Mouse (Mus musculus) CH12.LX (cell line): ENCODE measurements at regions not wholly inside any gene's neighbourhood (a gene's known extent, or its start where the extent isn't known, plus 50 kb on each side); places are given as distances from the start of the nearest gene placed in this dataset.

Source experiments
- DNase-seq: peaks from one replicate; pipeline ENCODE4 v3.0.0-alpha.2; 2013; ENCODE audit errors: extremely low read depth
- H3K27ac ChIP-seq: 2 replicates; pipeline ENCODE4 v1.5.1; 2012; ENCODE audit warnings: low read depth, mild to moderate bottlenecking, control low read depth, moderate library complexity; ENCODE audit not compliant: insufficient read depth
- H3K27me3 ChIP-seq: replicated peaks from 2 replicates; pipeline ENCODE3; 2012; ENCODE audit warnings: inconsistent platforms
- H3K36me3 ChIP-seq, 2 experiments: replicated peaks in 1 of 2; 2 replicates each; pipeline versions ENCODE3 to v1.6.1; 2012; ENCODE audit warnings: inconsistent platforms in 1 of 2, low read length in 1 of 2, mild to moderate bottlenecking in 1 of 2, mixed read lengths in 1 of 2, moderate library complexity in 1 of 2; ENCODE audit not compliant: control insufficient read depth in 1 of 2, insufficient read depth in 1 of 2
- H3K4me1 ChIP-seq, 2 experiments: 2 replicates each; pipeline ENCODE4 v1.6.1; 2012; ENCODE audit warnings: inconsistent platforms in 1 of 2, moderate library complexity in 1 of 2; ENCODE audit not compliant: insufficient read depth in 2 of 2, control insufficient read depth in 1 of 2
- H3K4me2 ChIP-seq: 2 replicates; pipeline ENCODE4 v1.6.1; 2012; ENCODE audit warnings: low read depth, mild to moderate bottlenecking, control low read depth; ENCODE audit not compliant: poor library complexity, insufficient read depth, severe bottlenecking
- H3K4me3 ChIP-seq, 3 experiments: fragments of 150-350 bp in 1 of 3; sonication (generic) in 1 of 3; replicated peaks in 1 of 3; 2 replicates each; pipeline versions ENCODE3 to v1.5.1; 2011 to 2012; ENCODE audit warnings: low read depth in 2 of 3, low read length in 2 of 3, mild to moderate bottlenecking in 2 of 3, moderate library complexity in 2 of 3, control low read depth in 1 of 3, improper control_type of control experiment in 1 of 3, inconsistent platforms in 1 of 3, mixed read lengths in 1 of 3; ENCODE audit not compliant: poor library complexity in 1 of 3
- H3K79me2 ChIP-seq: replicated peaks from 2 replicates; pipeline ENCODE4 v1.6.1; 2012; ENCODE audit warnings: mild to moderate bottlenecking, moderate library complexity; ENCODE audit not compliant: control insufficient read depth, poor library complexity, insufficient read depth, severe bottlenecking; ENCODE audit errors: extremely low read depth
- H3K9ac ChIP-seq: 2 replicates; pipeline ENCODE4 v1.6.1; 2012; ENCODE audit warnings: low read depth, mild to moderate bottlenecking, control low read depth, moderate library complexity; ENCODE audit not compliant: insufficient read depth
- H3K9me3 ChIP-seq: replicated peaks from 2 replicates; pipeline ENCODE3; 2012; ENCODE audit warnings: low read length, inconsistent platforms, mixed read lengths
- BHLHE40 ChIP-seq: IDR thresholded peaks from 2 replicates; pipeline ENCODE4 v1.6.1; 2011; ENCODE audit warnings: mild to moderate bottlenecking, low read depth, low read length, improper control_type of control experiment
- CHD1 ChIP-seq: IDR thresholded peaks from 2 replicates; pipeline ENCODE4 v1.6.1; 2012; ENCODE audit warnings: low read depth, low read length, improper control_type of control experiment, inconsistent platforms
- CTCF ChIP-seq, 2 experiments: IDR thresholded peaks in 1 of 2; conservative IDR thresholded peaks in 1 of 2; 2 replicates each; pipeline ENCODE4 v1.5.1; 2011 to 2012; ENCODE audit warnings: low read depth in 2 of 2, low read length in 2 of 2, improper control_type of control experiment in 1 of 2, inconsistent platforms in 1 of 2, mild to moderate bottlenecking in 1 of 2, moderate library complexity in 1 of 2
- ETS1 ChIP-seq: conservative IDR thresholded peaks from 2 replicates; pipeline ENCODE4 v1.6.1; 2012; ENCODE audit warnings: low read depth, mild to moderate bottlenecking, inconsistent platforms, low read length, improper control_type of control experiment, moderate library complexity
- GABPA ChIP-seq: IDR thresholded peaks from 2 replicates; pipeline ENCODE4 v1.6.1; 2012; ENCODE audit warnings: low read depth, low read length, improper control_type of control experiment, inconsistent platforms; ENCODE audit not compliant: insufficient replicate concordance
- HCFC1 ChIP-seq: IDR thresholded peaks from 2 replicates; pipeline ENCODE4 v1.6.1; 2012; ENCODE audit warnings: low read depth, mild to moderate bottlenecking, inconsistent platforms, low read length, improper control_type of control experiment
- IRF4 ChIP-seq: IDR thresholded peaks from 2 replicates; pipeline ENCODE4 v1.6.1; 2014; ENCODE audit warnings: low read depth, mild to moderate bottlenecking, inconsistent platforms, low read length, improper control_type of control experiment
- JUN ChIP-seq: IDR thresholded peaks from 2 replicates; pipeline ENCODE4 v1.6.1; 2011; ENCODE audit warnings: low read depth, mild to moderate bottlenecking, low read length, improper control_type of control experiment, moderate library complexity; ENCODE audit not compliant: insufficient read depth
- JUND ChIP-seq: conservative IDR thresholded peaks from 2 replicates; pipeline ENCODE4 v1.6.1; 2011; ENCODE audit warnings: low read depth, low read length, improper control_type of control experiment
- KAT2A ChIP-seq: IDR thresholded peaks from 2 replicates; pipeline ENCODE4 v1.6.1; 2012; ENCODE audit warnings: low read length, improper control_type of control experiment, inconsistent platforms; ENCODE audit not compliant: insufficient replicate concordance
- MAFK ChIP-seq: IDR thresholded peaks from 2 replicates; pipeline ENCODE4 v1.6.1; 2011; ENCODE audit warnings: low read length, improper control_type of control experiment; ENCODE audit not compliant: insufficient replicate concordance
- MAX ChIP-seq: IDR thresholded peaks from 2 replicates; pipeline ENCODE4 v1.6.1; 2011; ENCODE audit warnings: low read length, improper control_type of control experiment
- MAZ ChIP-seq: IDR thresholded peaks from 2 replicates; pipeline ENCODE4 v1.6.1; 2012; ENCODE audit warnings: low read depth, mild to moderate bottlenecking, inconsistent platforms, low read length, improper control_type of control experiment, moderate library complexity
- MEF2A ChIP-seq: IDR thresholded peaks from 2 replicates; pipeline ENCODE4 v1.6.1; 2014; ENCODE audit warnings: low read depth, mild to moderate bottlenecking, inconsistent platforms, low read length, improper control_type of control experiment, borderline replicate concordance
- MXI1 ChIP-seq: IDR thresholded peaks from 2 replicates; pipeline ENCODE4 v1.6.1; 2011; ENCODE audit warnings: mild to moderate bottlenecking, low read depth, low read length, improper control_type of control experiment
- MYC ChIP-seq: IDR thresholded peaks from 2 replicates; pipeline ENCODE4 v1.6.1; 2011; ENCODE audit warnings: low read depth, mild to moderate bottlenecking, improper control_type of control experiment, low read length
- NELFE ChIP-seq: IDR thresholded peaks from 2 replicates; pipeline ENCODE4 v1.6.1; 2011; ENCODE audit warnings: low read depth, low read length, improper control_type of control experiment
- POLR2AphosphoS2 ChIP-seq: IDR thresholded peaks from 2 replicates; pipeline ENCODE4 v1.6.1; 2011; ENCODE audit warnings: low read depth, low read length, improper control_type of control experiment
- RCOR1 ChIP-seq: conservative IDR thresholded peaks from 2 replicates; pipeline ENCODE4 v1.6.1; 2012; ENCODE audit warnings: low read depth, mild to moderate bottlenecking, inconsistent platforms, low read length, improper control_type of control experiment
- SIN3A ChIP-seq: IDR thresholded peaks from 2 replicates; pipeline ENCODE4 v1.6.1; 2012; ENCODE audit warnings: low read length, improper control_type of control experiment, inconsistent platforms
- TCF12 ChIP-seq: IDR thresholded peaks from 2 replicates; pipeline ENCODE4 v1.6.1; 2014; ENCODE audit warnings: low read depth, mild to moderate bottlenecking, inconsistent platforms, low read length, improper control_type of control experiment
- UBTF ChIP-seq: IDR thresholded peaks from 2 replicates; pipeline ENCODE4 v1.6.1; 2012; ENCODE audit warnings: low read depth, mild to moderate bottlenecking, inconsistent platforms, low read length, improper control_type of control experiment, moderate library complexity
- USF1 ChIP-seq: IDR thresholded peaks from 2 replicates; pipeline ENCODE4 v1.6.1; 2014; ENCODE audit warnings: low read depth, mild to moderate bottlenecking, inconsistent platforms, low read length, improper control_type of control experiment
- USF2 ChIP-seq: conservative IDR thresholded peaks from 2 replicates; pipeline ENCODE4 v1.6.1; 2011; ENCODE audit warnings: low read depth, low read length, improper control_type of control experiment
- ZC3H11A ChIP-seq: IDR thresholded peaks from 2 replicates; pipeline ENCODE4 v1.6.1; 2012; ENCODE audit warnings: low read depth, mild to moderate bottlenecking, inconsistent platforms, low read length, improper control_type of control experiment
- ZKSCAN1 ChIP-seq: IDR thresholded peaks from 2 replicates; pipeline ENCODE4 v1.6.1; 2012; ENCODE audit warnings: low read depth, inconsistent platforms, low read length, improper control_type of control experiment, borderline replicate concordance
- ZMIZ1 ChIP-seq: IDR thresholded peaks from 2 replicates; pipeline ENCODE4 v1.6.1; 2012; ENCODE audit warnings: low read depth, mild to moderate bottlenecking, inconsistent platforms, low read length, improper control_type of control experiment
- ZNF384 ChIP-seq: IDR thresholded peaks from 2 replicates; pipeline ENCODE4 v1.6.1; 2012; ENCODE audit warnings: low read depth, low read length, improper control_type of control experiment, inconsistent platforms
- dilution Hi-C: fragments of 300-500 bp; cut with MboI; formaldehyde crosslinking; loops from 2 replicates; pipeline ENCODE4 v1.14.3; 2020; ENCODE audit warnings: low sequenced_read_pairs; ENCODE audit not compliant: extremely low pct_unique_long_range_greater_than_20kb, extremely low pct_ligation_motif_present
- in situ Hi-C: fragments of 300-500 bp; cut with MboI; formaldehyde crosslinking; loops from 3 replicates; pipeline ENCODE4 v1.14.3; 2019; ENCODE audit warnings: low sequenced_read_pairs, low pct_ligation_motif_present, low pct_unique_long_range_greater_than_20kb, mixed read lengths

DNA sequence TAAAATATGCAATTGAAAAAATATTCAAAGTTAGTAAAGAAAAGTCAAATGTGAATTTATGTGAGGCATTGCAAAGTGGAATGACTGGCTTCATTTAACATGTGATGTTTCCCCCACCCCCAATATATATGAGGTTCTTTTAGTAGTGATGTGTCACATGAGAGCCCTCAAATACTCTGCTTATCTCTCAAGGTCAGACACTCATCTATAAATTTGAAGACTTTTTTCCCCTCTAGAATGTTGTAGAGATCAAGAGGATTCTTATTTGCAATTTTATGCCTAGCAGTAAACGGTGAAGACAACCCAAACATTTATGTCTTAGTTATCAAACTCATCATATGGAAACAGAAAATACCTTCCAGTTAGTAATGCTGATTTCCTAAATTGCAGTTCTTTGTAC lies 457.8 kb upstream of the Tusc1 start:
- DNase-seq, result no peak
- Histone ChIP-seq H3K27me3 (no peaks in the 10 kb centered on the region), H3K4me2 (no peak overlapping the region), H3K9me3 (peaks cover 6% of the 10 kb centered on the region), H3K4me3 (no peak overlapping the region), H3K27ac (no peak overlapping the region), H3K9ac (no peak overlapping the region), H3K4me1 (no peaks in the 10 kb centered on the region)
- in situ Hi-C loops (no loop called here), dilution Hi-C loops (no loop called here)
- no peak for TF ChIP-seq BHLHE40
- no peak for TF ChIP-seq ZKSCAN1
- TF ChIP-seq ZNF384, result no peak
- TF ChIP-seq MXI1, result no peak
- no peak for TF ChIP-seq JUND
- no peak for TF ChIP-seq TCF12
- no peak for TF ChIP-seq SIN3A
- TF ChIP-seq IRF4, result no peak
- TF ChIP-seq CTCF (conservative IDR thresholded peaks at IDR 0.05 in 1 of 2, IDR thresholded peaks at IDR 0.05 in 1 of 2; ENCODE audit: low read depth in 2 of 2, low read length in 2 of 2), result no peak
- TF ChIP-seq POLR2AphosphoS2, result no peak
- no peak for TF ChIP-seq ZMIZ1
- TF ChIP-seq USF1, result no peak
- TF ChIP-seq MAX, result no peak
- no peak for TF ChIP-seq KAT2A
- no peak for TF ChIP-seq JUN
- no peak for TF ChIP-seq MAFK
- TF ChIP-seq MAZ, result no peak
- no peak for TF ChIP-seq USF2
- TF ChIP-seq CHD1, result no peak
- no peak for TF ChIP-seq GABPA
- TF ChIP-seq, all 38 proteins: peak for 0
- no peaks in the 10 kb centered on the region for H3K79me2 ChIP-seq
- no peaks in the 10 kb centered on the region for H3K36me3 ChIP-seq

GRCm38 (mm10) chr4:93790157-93790556 lies 454.8 kb upstream of the Tusc1 start:
- Histone ChIP-seq H3K36me3 (no peaks in the 10 kb centered on the region), H3K27ac (no peak overlapping the region), H3K79me2 (no peaks in the 10 kb centered on the region), H3K4me2 (no peak overlapping the region), H3K9me3 (peaks cover 8% of the 10 kb centered on the region), H3K4me3 (no peak overlapping the region), H3K9ac (no peak overlapping the region), H3K4me1 (no peaks in the 10 kb centered on the region), H3K27me3 (no peaks in the 10 kb centered on the region)
- in situ Hi-C loops (no loop called here), dilution Hi-C loops (no loop called here)
- DNase-seq, result no peak
- TF ChIP-seq UBTF, result no peak
- no peak for TF ChIP-seq ZC3H11A
- no peak for TF ChIP-seq IRF4
- no peak for TF ChIP-seq RCOR1
- TF ChIP-seq ZMIZ1, result no peak
- TF ChIP-seq MYC, result no peak
- TF ChIP-seq MEF2A, result no peak
- TF ChIP-seq ETS1, result no peak
- no peak for TF ChIP-seq USF1
- TF ChIP-seq MXI1, result no peak
- TF ChIP-seq NELFE, result no peak
- TF ChIP-seq JUN, result no peak
- TF ChIP-seq HCFC1, result no peak
- TF ChIP-seq JUND, result no peak
